Mouse (Mus musculus) left cerebral cortex, postnatal 36 days (tissue): ENCODE measurements around the gene Zfp607a. TPM values are rescaled to one million over a fixed set of nuclear protein-coding genes. Genes with fewer than 3 reads are reported as not detected.

Source experiments
- total RNA-seq, 2 experiments: library from RNA; stranded (reverse); gene quantifications; 2 replicates each; pipeline ENCODE4 v1.2.3; 2021

Zfp607a gene
- total RNA-seq, 2 experiments from 2014 or later = 1.7 to 2.2 TPM

Other genes with a start within 250 kb of the Zfp607a start
- 100 to 1,000 TPM; 113 to 155 TPM for gene Ttc9b, start 203.6 kb upstream of the Zfp607a start, total RNA-seq
- 100 to 1,000 TPM; 213 to 246 TPM for gene Map3k10, start 182.9 kb upstream of the Zfp607a start, total RNA-seq
- 10 to 100 TPM in 1 of 2 experiments, 1 to 10 TPM in 1; 8.1 to 10.7 TPM for gene Zfp607b, start 168.2 kb upstream of the Zfp607a start, total RNA-seq
- gene Zfp60, start 126.1 kb upstream of the Zfp607a start, total RNA-seq = 10 to 100 TPM; 33.6 to 36.7 TPM
- 10 to 100 TPM in 1 of 2 experiments, 1 to 10 TPM in 1; 8.8 to 10.4 TPM for gene Zfp626, start 50.3 kb upstream of the Zfp607a start, total RNA-seq
- 1 to 10 TPM; 5.2 TPM for gene Zfp59, start 18.9 kb upstream of the Zfp607a start, total RNA-seq
- 10 to 100 TPM; 11.3 to 16.3 TPM for gene Zfp974, start 71.9 kb downstream of the Zfp607a start, total RNA-seq
- gene Zfp780b, start 121.6 kb downstream of the Zfp607a start, total RNA-seq = 10 to 100 TPM; 17.8 to 22.9 TPM
- gene Zfp850, start 156.6 kb downstream of the Zfp607a start, total RNA-seq = 1 to 10 TPM; 5.9 to 6.3 TPM
- 100 to 1,000 TPM; 120 to 132 TPM for gene Psmc4, start 192.6 kb downstream of the Zfp607a start, total RNA-seq
- under 1 TPM; 0.20 to 0.32 TPM for gene Fcgbp, start 213.7 kb downstream of the Zfp607a start, total RNA-seq